Mouse (Mus musculus): ENCODE results near the gene Enpep.

Gene Enpep

GRCm38 (mm10) chr3:129312511-129312910 is 20.0 kb downstream of the Enpep start:
- no peak for DNase-seq (ENCODE audit: low spot score)

- DNase-seq (ENCODE audit: low spot score): no peak
Observed at GRCm38 (mm10) chr3:129311951-129312350, 20.6 kb downstream of the Enpep start.

GRCm38 (mm10) chr3:129309926-129310325 is 22.6 kb downstream of the Enpep start:
- no peak for DNase-seq (ENCODE audit: low spot score)

- no peak for DNase-seq (ENCODE audit: low spot score)
Observed at GRCm38 (mm10) chr3:129308876-129309275, 23.6 kb downstream of the Enpep start.

- DNase-seq (ENCODE audit: low spot score): no peak
Observed at GRCm38 (mm10) chr3:129308102-129308752, 24.3 kb downstream of the Enpep start.

GRCm38 (mm10) chr3:129303941-129304340 is 28.6 kb downstream of the Enpep start:
- DNase-seq (ENCODE audit: low spot score): no peak

- DNase-seq (ENCODE audit: low spot score): no peak
Observed at GRCm38 (mm10) chr3:129299874-129300273, 32.6 kb downstream of the Enpep start.

- no peak for DNase-seq (ENCODE audit: low spot score)
Observed at GRCm38 (mm10) chr3:129298606-129299005, 33.9 kb downstream of the Enpep start.

- no peak for DNase-seq (ENCODE audit: low spot score)
Observed at GRCm38 (mm10) chr3:129296994-129297393, 35.5 kb downstream of the Enpep start.

GRCm38 (mm10) chr3:129295883-129296282 is 36.6 kb downstream of the Enpep start:
- no peak for DNase-seq (ENCODE audit: low spot score)

GRCm38 (mm10) chr3:129289536-129289935 is 43.0 kb downstream of the Enpep start:
- DNase-seq (ENCODE audit: low spot score): no peak

GRCm38 (mm10) chr3:129287140-129287539 is 45.4 kb downstream of the Enpep start:
- no peak for DNase-seq (ENCODE audit: low spot score)

- no peak for DNase-seq (ENCODE audit: low spot score)
Observed at GRCm38 (mm10) chr3:129286426-129286825, 46.1 kb downstream of the Enpep start.

GRCm38 (mm10) chr3:129284326-129284725 is 48.2 kb downstream of the Enpep start:
- DNase-seq (ENCODE audit: low spot score): no peak

GRCm38 (mm10) chr3:129279441-129279840 is 53.1 kb downstream of the Enpep start:
- no peak for DNase-seq (ENCODE audit: low spot score)

GRCm38 (mm10) chr3:129273156-129273831 is 59.2 kb downstream of the Enpep start:
- no peak for DNase-seq (ENCODE audit: low spot score)

GRCm38 (mm10) chr3:129270044-129270443 is 62.5 kb downstream of the Enpep start:
- no peak for DNase-seq (ENCODE audit: low spot score)

GRCm38 (mm10) chr3:129268886-129269683 is 63.4 kb downstream of the Enpep start:
- DNase-seq (ENCODE audit: low spot score): no peak

- DNase-seq (ENCODE audit: low spot score): no peak
Observed at GRCm38 (mm10) chr3:129258497-129258896, 74.0 kb downstream of the Enpep start.

- DNase-seq (ENCODE audit: low spot score): no peak
Observed at GRCm38 (mm10) chr3:129256766-129257165, 75.8 kb downstream of the Enpep start.

- DNase-seq (ENCODE audit: low spot score): no peak
Observed at GRCm38 (mm10) chr3:129256283-129256682, 76.2 kb downstream of the Enpep start.

GRCm38 (mm10) chr3:129254246-129254645 is 78.3 kb downstream of the Enpep start:
- no peak for DNase-seq (ENCODE audit: low spot score)

GRCm38 (mm10) chr3:129250997-129251396 is 81.5 kb downstream of the Enpep start:
- no peak for DNase-seq (ENCODE audit: low spot score)
